Mouse (Mus musculus) fibroblast of lung, adult 2 months (primary cell): Measurements from ENCODE around the gene Ptbp3.

Experiments used
- DNase-seq: peaks from one replicate; pipeline ENCODE4 v3.0.0-alpha.2; 2011; ENCODE audit warnings: low read depth

The Ptbp3 gene

GRCm38 (mm10) chr4:59437990-59438854, 110.9 kb downstream of the Ptbp3 start, which contains the start of gene Susd1:
TSS of gene Susd1 (minus strand) at chr4:59438633.
- no peak for DNase-seq

- DNase-seq: no peak
These were observed 113.2 kb downstream of the Ptbp3 start for GRCm38 (mm10) chr4:59435951-59436350.

GRCm38 (mm10) chr4:59434039-59434438, 115.1 kb downstream of the Ptbp3 start:
- DNase-seq: no peak

- DNase-seq: no peak
These were observed 120.0 kb downstream of the Ptbp3 start for GRCm38 (mm10) chr4:59429128-59429527.

GRCm38 (mm10) chr4:59426429-59426828, 122.7 kb downstream of the Ptbp3 start:
- no peak for DNase-seq

- no peak for DNase-seq
These were observed 126.4 kb downstream of the Ptbp3 start for GRCm38 (mm10) chr4:59422808-59423207.

- DNase-seq: peak; percentile 38
These were observed 127.0 kb downstream of the Ptbp3 start for GRCm38 (mm10) chr4:59422025-59422783.
